Mouse (Mus musculus) CH12.LX (cell line): ENCODE measurements around the gene Bicdl1. TPM values are rescaled to one million over a fixed set of nuclear protein-coding genes. Genes with fewer than 3 reads are reported as not detected.

Source experiments
- DNase-seq: peaks from one replicate; pipeline ENCODE4 v3.0.0-alpha.2; 2013; ENCODE audit errors: extremely low read depth
- H3K27ac ChIP-seq: 2 replicates; pipeline ENCODE4 v1.5.1; 2012; ENCODE audit warnings: low read depth, mild to moderate bottlenecking, control low read depth, moderate library complexity; ENCODE audit not compliant: insufficient read depth
- H3K27me3 ChIP-seq: replicated peaks from 2 replicates; pipeline ENCODE3; 2012; ENCODE audit warnings: inconsistent platforms
- H3K36me3 ChIP-seq, 2 experiments: replicated peaks in 1 of 2; 2 replicates each; pipeline versions ENCODE3 to v1.6.1; 2012; ENCODE audit warnings: inconsistent platforms in 1 of 2, low read length in 1 of 2, mild to moderate bottlenecking in 1 of 2, mixed read lengths in 1 of 2, moderate library complexity in 1 of 2; ENCODE audit not compliant: control insufficient read depth in 1 of 2, insufficient read depth in 1 of 2
- H3K4me1 ChIP-seq, 2 experiments: 2 replicates each; pipeline ENCODE4 v1.6.1; 2012; ENCODE audit warnings: inconsistent platforms in 1 of 2, moderate library complexity in 1 of 2; ENCODE audit not compliant: insufficient read depth in 2 of 2, control insufficient read depth in 1 of 2
- H3K4me2 ChIP-seq: 2 replicates; pipeline ENCODE4 v1.6.1; 2012; ENCODE audit warnings: low read depth, mild to moderate bottlenecking, control low read depth; ENCODE audit not compliant: poor library complexity, insufficient read depth, severe bottlenecking
- H3K4me3 ChIP-seq, 3 experiments: fragments of 150-350 bp in 1 of 3; sonication (generic) in 1 of 3; replicated peaks in 1 of 3; 2 replicates each; pipeline versions ENCODE3 to v1.5.1; 2011 to 2012; ENCODE audit warnings: low read depth in 2 of 3, low read length in 2 of 3, mild to moderate bottlenecking in 2 of 3, moderate library complexity in 2 of 3, control low read depth in 1 of 3, improper control_type of control experiment in 1 of 3, inconsistent platforms in 1 of 3, mixed read lengths in 1 of 3; ENCODE audit not compliant: poor library complexity in 1 of 3
- H3K79me2 ChIP-seq: replicated peaks from 2 replicates; pipeline ENCODE4 v1.6.1; 2012; ENCODE audit warnings: mild to moderate bottlenecking, moderate library complexity; ENCODE audit not compliant: control insufficient read depth, poor library complexity, insufficient read depth, severe bottlenecking; ENCODE audit errors: extremely low read depth
- H3K9ac ChIP-seq: 2 replicates; pipeline ENCODE4 v1.6.1; 2012; ENCODE audit warnings: low read depth, mild to moderate bottlenecking, control low read depth, moderate library complexity; ENCODE audit not compliant: insufficient read depth
- H3K9me3 ChIP-seq: replicated peaks from 2 replicates; pipeline ENCODE3; 2012; ENCODE audit warnings: low read length, inconsistent platforms, mixed read lengths
- BHLHE40 ChIP-seq: IDR thresholded peaks from 2 replicates; pipeline ENCODE4 v1.6.1; 2011; ENCODE audit warnings: mild to moderate bottlenecking, low read depth, low read length, improper control_type of control experiment
- CHD2 ChIP-seq: IDR thresholded peaks from 2 replicates; pipeline ENCODE4 v1.6.1; 2011; ENCODE audit warnings: low read length, improper control_type of control experiment
- CTCF ChIP-seq, 2 experiments: IDR thresholded peaks in 1 of 2; conservative IDR thresholded peaks in 1 of 2; 2 replicates each; pipeline ENCODE4 v1.5.1; 2011 to 2012; ENCODE audit warnings: low read depth in 2 of 2, low read length in 2 of 2, improper control_type of control experiment in 1 of 2, inconsistent platforms in 1 of 2, mild to moderate bottlenecking in 1 of 2, moderate library complexity in 1 of 2
- E2F4 ChIP-seq: IDR thresholded peaks from 2 replicates; pipeline ENCODE4 v1.6.1; 2011; ENCODE audit warnings: low read depth, low read length, improper control_type of control experiment; ENCODE audit not compliant: insufficient replicate concordance
- ELF1 ChIP-seq: IDR thresholded peaks from 2 replicates; pipeline ENCODE4 v1.6.1; 2014; ENCODE audit warnings: low read depth, mild to moderate bottlenecking, inconsistent platforms, low read length, improper control_type of control experiment
- GABPA ChIP-seq: IDR thresholded peaks from 2 replicates; pipeline ENCODE4 v1.6.1; 2012; ENCODE audit warnings: low read depth, low read length, improper control_type of control experiment, inconsistent platforms; ENCODE audit not compliant: insufficient replicate concordance
- HCFC1 ChIP-seq: IDR thresholded peaks from 2 replicates; pipeline ENCODE4 v1.6.1; 2012; ENCODE audit warnings: low read depth, mild to moderate bottlenecking, inconsistent platforms, low read length, improper control_type of control experiment
- JUN ChIP-seq: IDR thresholded peaks from 2 replicates; pipeline ENCODE4 v1.6.1; 2011; ENCODE audit warnings: low read depth, mild to moderate bottlenecking, low read length, improper control_type of control experiment, moderate library complexity; ENCODE audit not compliant: insufficient read depth
- JUND ChIP-seq: conservative IDR thresholded peaks from 2 replicates; pipeline ENCODE4 v1.6.1; 2011; ENCODE audit warnings: low read depth, low read length, improper control_type of control experiment
- KAT2A ChIP-seq: IDR thresholded peaks from 2 replicates; pipeline ENCODE4 v1.6.1; 2012; ENCODE audit warnings: low read length, improper control_type of control experiment, inconsistent platforms; ENCODE audit not compliant: insufficient replicate concordance
- MAFK ChIP-seq: IDR thresholded peaks from 2 replicates; pipeline ENCODE4 v1.6.1; 2011; ENCODE audit warnings: low read length, improper control_type of control experiment; ENCODE audit not compliant: insufficient replicate concordance
- MAX ChIP-seq: IDR thresholded peaks from 2 replicates; pipeline ENCODE4 v1.6.1; 2011; ENCODE audit warnings: low read length, improper control_type of control experiment
- MAZ ChIP-seq: IDR thresholded peaks from 2 replicates; pipeline ENCODE4 v1.6.1; 2012; ENCODE audit warnings: low read depth, mild to moderate bottlenecking, inconsistent platforms, low read length, improper control_type of control experiment, moderate library complexity
- MEF2A ChIP-seq: IDR thresholded peaks from 2 replicates; pipeline ENCODE4 v1.6.1; 2014; ENCODE audit warnings: low read depth, mild to moderate bottlenecking, inconsistent platforms, low read length, improper control_type of control experiment, borderline replicate concordance
- MXI1 ChIP-seq: IDR thresholded peaks from 2 replicates; pipeline ENCODE4 v1.6.1; 2011; ENCODE audit warnings: mild to moderate bottlenecking, low read depth, low read length, improper control_type of control experiment
- MYC ChIP-seq: IDR thresholded peaks from 2 replicates; pipeline ENCODE4 v1.6.1; 2011; ENCODE audit warnings: low read depth, mild to moderate bottlenecking, improper control_type of control experiment, low read length
- NELFE ChIP-seq: IDR thresholded peaks from 2 replicates; pipeline ENCODE4 v1.6.1; 2011; ENCODE audit warnings: low read depth, low read length, improper control_type of control experiment
- NRF1 ChIP-seq: IDR thresholded peaks from 2 replicates; pipeline ENCODE4 v1.6.1; 2014; ENCODE audit warnings: low read depth, mild to moderate bottlenecking, inconsistent platforms, low read length, improper control_type of control experiment, moderate library complexity
- PAX5 ChIP-seq: IDR thresholded peaks from 2 replicates; pipeline ENCODE4 v1.6.1; 2012; ENCODE audit warnings: low read length, inconsistent platforms, mixed read lengths
- POLR2A ChIP-seq: IDR thresholded peaks from 2 replicates; pipeline ENCODE4 v1.6.1; 2011; ENCODE audit warnings: low read depth, mild to moderate bottlenecking, improper control_type of control experiment, low read length
- POLR2AphosphoS2 ChIP-seq: IDR thresholded peaks from 2 replicates; pipeline ENCODE4 v1.6.1; 2011; ENCODE audit warnings: low read depth, low read length, improper control_type of control experiment
- RAD21 ChIP-seq: IDR thresholded peaks from 2 replicates; pipeline ENCODE4 v1.6.1; 2011; ENCODE audit warnings: low read depth, mild to moderate bottlenecking, low read length, improper control_type of control experiment, moderate library complexity
- RCOR1 ChIP-seq: conservative IDR thresholded peaks from 2 replicates; pipeline ENCODE4 v1.6.1; 2012; ENCODE audit warnings: low read depth, mild to moderate bottlenecking, inconsistent platforms, low read length, improper control_type of control experiment
- SMC3 ChIP-seq: IDR thresholded peaks from 2 replicates; pipeline ENCODE4 v1.6.1; 2011; ENCODE audit warnings: low read depth, low read length, improper control_type of control experiment
- TBP ChIP-seq: conservative IDR thresholded peaks from 2 replicates; pipeline ENCODE4 v1.6.1; 2011; ENCODE audit warnings: low read depth, low read length, improper control_type of control experiment
- TCF12 ChIP-seq: IDR thresholded peaks from 2 replicates; pipeline ENCODE4 v1.6.1; 2014; ENCODE audit warnings: low read depth, mild to moderate bottlenecking, inconsistent platforms, low read length, improper control_type of control experiment
- UBTF ChIP-seq: IDR thresholded peaks from 2 replicates; pipeline ENCODE4 v1.6.1; 2012; ENCODE audit warnings: low read depth, mild to moderate bottlenecking, inconsistent platforms, low read length, improper control_type of control experiment, moderate library complexity
- USF1 ChIP-seq: IDR thresholded peaks from 2 replicates; pipeline ENCODE4 v1.6.1; 2014; ENCODE audit warnings: low read depth, mild to moderate bottlenecking, inconsistent platforms, low read length, improper control_type of control experiment
- ZKSCAN1 ChIP-seq: IDR thresholded peaks from 2 replicates; pipeline ENCODE4 v1.6.1; 2012; ENCODE audit warnings: low read depth, inconsistent platforms, low read length, improper control_type of control experiment, borderline replicate concordance
- ZMIZ1 ChIP-seq: IDR thresholded peaks from 2 replicates; pipeline ENCODE4 v1.6.1; 2012; ENCODE audit warnings: low read depth, mild to moderate bottlenecking, inconsistent platforms, low read length, improper control_type of control experiment
- dilution Hi-C: fragments of 300-500 bp; cut with MboI; formaldehyde crosslinking; loops from 2 replicates; pipeline ENCODE4 v1.14.3; 2020; ENCODE audit warnings: low sequenced_read_pairs; ENCODE audit not compliant: extremely low pct_unique_long_range_greater_than_20kb, extremely low pct_ligation_motif_present
- in situ Hi-C: fragments of 300-500 bp; cut with MboI; formaldehyde crosslinking; loops from 3 replicates; pipeline ENCODE4 v1.14.3; 2019; ENCODE audit warnings: low sequenced_read_pairs, low pct_ligation_motif_present, low pct_unique_long_range_greater_than_20kb, mixed read lengths
- polyA plus RNA-seq: library from polyadenylated mRNA; unstranded; fragments of >175 nt; gene quantifications from 2 replicates; pipeline ENCODE4 v1.2.1, GENCODE M21; 2012; ENCODE audit warnings: low read depth; ENCODE audit not compliant: insufficient read length
- total RNA-seq, 2 experiments: library from RNA; depleted of rRNA; stranded (reverse); fragments of 300-350 nt in 1 of 2; fragments of >200 nt in 1 of 2; gene quantifications; 2 replicates each; pipeline ENCODE4 v1.2.3; 2012 to 2014

Bicdl1 gene
- total and polyA plus RNA-seq, 3 experiments: 1.9 to 3.5 (median 2.3) TPM

DNA sequence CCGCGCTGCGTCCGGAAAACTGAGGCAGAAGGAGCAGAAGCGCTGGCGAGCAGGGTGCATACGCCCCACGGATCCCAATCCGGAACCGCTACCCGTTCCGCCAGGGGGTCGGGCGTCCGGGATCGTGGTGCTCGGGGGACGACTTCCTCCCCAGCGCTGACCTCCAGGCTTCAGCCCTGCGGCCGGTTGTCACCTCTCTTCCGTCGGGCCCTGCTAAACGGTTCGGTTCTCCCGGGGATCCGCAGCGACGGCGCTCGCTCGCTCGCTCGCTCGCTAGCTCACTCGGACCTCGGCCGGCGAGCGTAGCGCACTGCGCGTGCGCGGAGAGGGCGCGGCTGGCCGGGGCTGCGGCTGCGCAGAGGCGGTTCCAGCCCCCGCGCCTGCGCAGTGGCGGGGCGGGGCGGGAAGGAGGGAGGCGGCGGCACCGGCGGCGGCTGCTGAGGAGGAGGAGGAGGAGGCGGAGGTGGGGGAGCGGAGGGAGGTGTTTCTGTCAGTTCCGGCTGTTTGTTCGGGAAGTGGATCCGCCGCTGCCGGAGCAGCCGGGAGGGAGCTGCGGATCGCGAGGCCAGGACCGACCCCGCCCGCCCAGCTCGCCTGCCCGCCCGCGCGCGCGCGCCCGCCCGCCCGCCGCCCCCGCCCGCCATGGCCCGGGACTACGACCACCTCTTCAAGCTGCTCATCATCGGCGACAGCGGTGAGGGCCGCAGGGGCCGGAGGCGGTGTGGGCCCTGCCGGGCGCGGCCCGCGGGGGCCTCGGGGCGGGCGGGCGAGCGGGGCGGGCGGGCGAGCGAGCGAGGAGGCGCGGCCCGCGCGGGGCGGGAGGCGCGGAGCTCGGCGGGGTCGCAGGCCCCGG, 99.7 kb downstream of the Bicdl1 start, which contains the start of gene Rab35:
Gene Rab35 (plus strand): TSS at position 404 of the 853 bp plus-strand sequence.
- 0 out of 2 replicates have a peak, but pooled peaks have one; percentile 53 for TF ChIP-seq MXI1
- TF ChIP-seq UBTF: no peak
- TF ChIP-seq MAX: no peak
- no peak for TF ChIP-seq CHD2
- TF ChIP-seq E2F4: no peak
- TF ChIP-seq MAFK: no peak
- TF ChIP-seq POLR2A: peak; percentile 96
- TF ChIP-seq RCOR1: no peak
- TF ChIP-seq RAD21: no peak
- peak; percentile 66 for TF ChIP-seq ELF1
- TF ChIP-seq MYC: no peak
- no peak for TF ChIP-seq CTCF (conservative IDR thresholded peaks at IDR 0.05 in 1 of 2, IDR thresholded peaks at IDR 0.05 in 1 of 2; ENCODE audit: low read depth in 2 of 2, low read length in 2 of 2)
- no peak for TF ChIP-seq PAX5
- TF ChIP-seq KAT2A: no peak
- TF ChIP-seq MAZ: 0 out of 2 replicates have a peak, but pooled peaks have one; percentile 21
- no peak for TF ChIP-seq ZKSCAN1
- peak; percentile 8; the same call in 1 of the 2 replicates for TF ChIP-seq MEF2A
- TF ChIP-seq ZMIZ1: peak; percentile 80; the same call in 1 of the 2 replicates
- TF ChIP-seq NRF1: peak; percentile 99
- no peak for TF ChIP-seq BHLHE40
- peak; percentile 93 for TF ChIP-seq NELFE
- no peak for TF ChIP-seq USF1
- TF ChIP-seq JUN: no peak
- no peak for TF ChIP-seq JUND
- TF ChIP-seq TBP: no peak
- no peak for TF ChIP-seq SMC3
- no peak for TF ChIP-seq GABPA
- peak; percentile 62; the same call in 1 of the 2 replicates for TF ChIP-seq POLR2AphosphoS2
- TF ChIP-seq HCFC1: 0 out of 2 replicates have a peak, but pooled peaks have one; percentile 43
- peak; percentile 81 for TF ChIP-seq TCF12
- dilution Hi-C loops (no loop called here), in situ Hi-C loops (no loop called here)
- Histone ChIP-seq H3K4me1 (peaks cover 37 to 76% of the 10 kb centered on the region in 2 experiments), H3K79me2 (peaks cover 45% of the 10 kb centered on the region), H3K9ac (peak within 1 kb of the TSS; percentile 96), H3K9me3 (no peaks in the 10 kb centered on the region), H3K4me2 (peak within 1 kb of the TSS; percentile 68), H3K27ac (peak within 1 kb of the TSS; percentile 23; the same call in 1 of the 2 replicates), H3K36me3 (peaks cover 0 to 10% of the 10 kb centered on the region in 2 experiments), H3K4me3 (peak within 1 kb of the TSS; percentile 82 to 91 (median 90)), H3K27me3 (no peaks in the 10 kb centered on the region)
- peak; percentile 84 for DNase-seq
